Mouse (Mus musculus) MEL (cell line): Measurements from ENCODE around the gene Clec16a.

Experiments used
- CTCF ChIP-seq, 3 experiments: IDR thresholded peaks in 2 of 3; conservative IDR thresholded peaks in 1 of 3; 2 replicates each; pipeline ENCODE4 v1.5.1; 2011 to 2012; ENCODE audit warnings: low read length in 3 of 3, low read depth in 2 of 3, mild to moderate bottlenecking in 2 of 3, improper control_type of control experiment in 1 of 3, inconsistent platforms in 1 of 3, mixed read lengths in 1 of 3, moderate library complexity in 1 of 3; ENCODE audit not compliant: control insufficient read depth in 1 of 3, insufficient read depth in 1 of 3, poor library complexity in 1 of 3, severe bottlenecking in 1 of 3
- EP300 ChIP-seq, 2 experiments: IDR thresholded peaks; 2 replicates each; pipeline ENCODE4 v1.6.1; 2011; ENCODE audit warnings: improper control_type of control experiment in 2 of 2, low read length in 2 of 2, low read depth in 1 of 2, mild to moderate bottlenecking in 1 of 2
- ETS1 ChIP-seq: IDR thresholded peaks from 2 replicates; pipeline ENCODE4 v1.6.1; 2012; ENCODE audit warnings: low read depth, mild to moderate bottlenecking, inconsistent platforms, low read length, improper control_type of control experiment, moderate library complexity
- MXI1 ChIP-seq: IDR thresholded peaks from 2 replicates; pipeline ENCODE4 v1.6.1; 2011; ENCODE audit warnings: mild to moderate bottlenecking, low read depth, low read length, improper control_type of control experiment
- POLR2A ChIP-seq, 2 experiments: IDR thresholded peaks; 2 replicates each; pipeline ENCODE4 v1.6.1; 2011 to 2012; ENCODE audit warnings: low read length in 2 of 2, mild to moderate bottlenecking in 2 of 2, control low read depth in 1 of 2, improper control_type of control experiment in 1 of 2, low read depth in 1 of 2, moderate library complexity in 1 of 2; ENCODE audit not compliant: control insufficient read depth in 1 of 2, insufficient read depth in 1 of 2, poor library complexity in 1 of 2
- POLR2AphosphoS2 ChIP-seq: IDR thresholded peaks from 2 replicates; pipeline ENCODE4 v1.6.1; 2011; ENCODE audit warnings: low read length, improper control_type of control experiment
- RAD21 ChIP-seq: IDR thresholded peaks from 2 replicates; pipeline ENCODE4 v1.6.1; 2011; ENCODE audit warnings: mild to moderate bottlenecking, low read depth, low read length, improper control_type of control experiment
- TAL1 ChIP-seq: IDR thresholded peaks from 2 replicates; pipeline ENCODE4 v1.6.1; 2012; ENCODE audit warnings: mild to moderate bottlenecking, inconsistent platforms, low read length, moderate library complexity, mixed read lengths
- UBTF ChIP-seq: IDR thresholded peaks from 2 replicates; pipeline ENCODE4 v1.6.1; 2012; ENCODE audit warnings: low read depth, mild to moderate bottlenecking, inconsistent platforms, low read length, improper control_type of control experiment, moderate library complexity, borderline replicate concordance; ENCODE audit not compliant: insufficient read depth
- USF1 ChIP-seq: IDR thresholded peaks from 2 replicates; pipeline ENCODE4 v1.6.1; 2014; ENCODE audit warnings: low read depth, mild to moderate bottlenecking, inconsistent platforms, low read length, improper control_type of control experiment, moderate library complexity

GRCm38 (mm10) chr16:10761182-10761581, 216.0 kb downstream of the Clec16a start:
- TF ChIP-seq POLR2A (IDR thresholded peaks at IDR 0.05; ENCODE audit: control insufficient read depth in 1 of 2, insufficient read depth in 1 of 2, low read depth in 1 of 2, low read length in 2 of 2, poor library complexity in 1 of 2) = no peak
- no peak for TF ChIP-seq CTCF (IDR thresholded peaks at IDR 0.05 in 2 of 3, conservative IDR thresholded peaks at IDR 0.05 in 1 of 3; ENCODE audit: control insufficient read depth in 1 of 3, insufficient read depth in 1 of 3, low read depth in 2 of 3, low read length in 3 of 3, poor library complexity in 1 of 3, severe bottlenecking in 1 of 3)
- no peak for TF ChIP-seq ETS1
- no peak for TF ChIP-seq TAL1
- TF ChIP-seq POLR2AphosphoS2 = no peak
- no peak for TF ChIP-seq EP300 (IDR thresholded peaks at IDR 0.05; ENCODE audit: low read depth in 1 of 2, low read length in 2 of 2)
- TF ChIP-seq USF1 = no peak
- TF ChIP-seq UBTF = no peak
- no peak for TF ChIP-seq RAD21
- no peak for TF ChIP-seq MXI1
